Mouse (Mus musculus) cortical plate, adult 2 months (tissue): ENCODE measurements around the gene Galnt6.
"Not testable (repeated sequence)": the region's sequence is repeated elsewhere in the genome, so short reads cannot be mapped to it uniquely, and the experiment has no call there.

Source experiments
- CTCF ChIP-seq: fragments of 200-500 bp; IDR thresholded peaks from 2 replicates; pipeline ENCODE4 v1.5.1; 2011; ENCODE audit warnings: mild to moderate bottlenecking, control low read depth, low read length; ENCODE audit not compliant: insufficient read depth; ENCODE audit errors: extremely low read depth
- POLR2A ChIP-seq: fragments of 200-500 bp; IDR thresholded peaks from 2 replicates; pipeline ENCODE4 v1.6.1; 2011; ENCODE audit warnings: mild to moderate bottlenecking, low read length, control low read depth; ENCODE audit not compliant: insufficient read depth; ENCODE audit errors: extremely low read depth

- not testable (repeated sequence) for TF ChIP-seq POLR2A, CTCF
These were observed 39.8 kb upstream of the Galnt6 start for GRCm38 (mm10) chr15:100769023-100769422.
